Comparison of ENCODE assay signal across 29 mouse cellular contexts in the genomic region with DNA sequence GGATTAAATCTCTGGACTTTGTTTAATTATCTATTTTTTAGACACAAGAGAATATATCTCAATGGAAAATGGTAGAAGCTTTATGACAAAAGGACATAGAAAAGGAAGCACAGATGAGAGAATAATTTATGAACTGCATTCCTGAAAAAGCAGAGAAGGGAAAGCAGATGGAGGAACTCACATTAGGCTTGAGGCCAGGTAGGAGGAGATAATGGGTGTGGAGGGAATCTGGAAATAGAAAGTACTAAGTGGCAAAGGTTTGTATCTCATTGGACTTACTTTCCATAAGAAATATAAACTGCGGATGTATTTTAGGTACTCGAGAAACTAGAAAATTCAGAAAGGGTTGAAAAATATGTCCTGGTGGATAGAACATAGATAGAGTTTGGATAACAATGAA.
DNase-seq lines count a peak whose midpoint lies in the region; ATAC-seq and TF ChIP-seq lines count a peak whose summit lies in the region.
"Had no signal": no experiment of that assay in that cellular context is flagged by ENCODE, and none has a peak within 500 bp of the region (broad histone marks: within the 10 kb centered on the region; RNA-seq: fewer than 3 reads in every experiment).

No protein-coding gene starts in this region.

- no peaks in the 10 kb centered on the region for H3K9me3 ChIP-seq in forebrain, embryonic 16.5 days (ENCODE audit: control insufficient read depth, low read length)
- H3K9me3 ChIP-seq: embryonic facial prominence, embryonic 10.5 days; embryonic facial prominence, embryonic 13.5 days; forebrain, embryonic 13.5 days; heart, embryonic 10.5 days; heart, embryonic 13.5 days had no signal

- no peaks in the 10 kb centered on the region for H3K27me3 ChIP-seq in forebrain, embryonic 16.5 days (replicated peaks; ENCODE audit: control insufficient read depth, insufficient read depth, low read length)
- H3K27me3 ChIP-seq: embryonic facial prominence, embryonic 13.5 days; forebrain, embryonic 13.5 days; heart, embryonic 13.5 days had no signal

- WGBS in forebrain, embryonic 16.5 days = 98% methylated on average over 2 of the region's 2 CpGs

- DNase-seq in cerebellum, adult 8-10 months = peak; percentile 32
- no peak for DNase-seq in cerebellum, adult 11 months
- DNase-seq in brain, adult 2 months (ENCODE audit: low read depth, low spot score) = peak; percentile 88
- peak; percentile 5 for DNase-seq in brain, embryonic 14.5 days (ENCODE audit: low read depth)
- DNase-seq in cerebellum, postnatal 10 days = peak; percentile 22 to 31
- DNase-seq in embryo, embryonic 10 days (ENCODE audit: low spot score) = no peak
- DNase-seq in ovary, postnatal 36 days (ENCODE audit: low spot score) = no peak
- DNase-seq: adrenal gland, adult 2 months; adrenal gland, postnatal 14 days; embryo, embryonic 11 days; forebrain, postnatal 0 days; gastrocnemius, postnatal 10 days; gastrocnemius, postnatal 36 days; heart, adult 2 months; heart, postnatal 14 days; heart, postnatal 4 days; kidney, adult 18-20 months had no signal

- no peak for TF ChIP-seq CTCF in brain, embryonic 14.5 days (IDR thresholded peaks at IDR 0.05; ENCODE audit: borderline replicate concordance, extremely low read depth, insufficient read depth, insufficient read length)

- H3K4me2 ChIP-seq in forebrain, embryonic 16.5 days (ENCODE audit: low read length) = no peak overlapping the region
- H3K4me2 ChIP-seq: embryonic facial prominence, embryonic 13.5 days; forebrain, embryonic 13.5 days; heart, embryonic 13.5 days; hindbrain, embryonic 14.5 days had no signal

- H3K27ac ChIP-seq in forebrain, embryonic 16.5 days (ENCODE audit: low read length) = no peak overlapping the region
- H3K27ac ChIP-seq: embryonic facial prominence, embryonic 10.5 days; embryonic facial prominence, embryonic 13.5 days; forebrain, embryonic 13.5 days; heart, adult 2 months; heart, embryonic 10.5 days; heart, embryonic 13.5 days; hindbrain, embryonic 14.5 days; hindbrain, postnatal 0 days had no signal

- H3K9ac ChIP-seq in forebrain, embryonic 16.5 days (replicated peaks; ENCODE audit: low read depth, low read length) = no peak overlapping the region
- H3K9ac ChIP-seq: embryonic facial prominence, embryonic 13.5 days; forebrain, embryonic 13.5 days; forebrain, postnatal 0 days; heart, embryonic 13.5 days; hindbrain, embryonic 14.5 days had no signal

- no peak for TF ChIP-seq POLR2A in brain, embryonic 14.5 days (IDR thresholded peaks at IDR 0.05; ENCODE audit: borderline replicate concordance, extremely low read depth, insufficient read depth, insufficient read length, poor library complexity, severe bottlenecking)

- ATAC-seq in forebrain, embryonic 16.5 days = no peak
- ATAC-seq: CD4-positive, CD25-positive, alpha-beta regulatory T cell, adult 4 months; forebrain, embryonic 13.5 days; forebrain, postnatal 0 days; hindbrain, postnatal 0 days; inflammation-experienced regulatory T-cells, adult 6 months; intestine, embryonic 16.5 days had no signal

- H3K4me1 ChIP-seq in forebrain, embryonic 16.5 days (replicated peaks; ENCODE audit: control insufficient read depth, insufficient read depth, low read length) = no peaks in the 10 kb centered on the region
- H3K4me1 ChIP-seq: embryonic facial prominence, embryonic 10.5 days; embryonic facial prominence, embryonic 13.5 days; forebrain, embryonic 13.5 days; heart, embryonic 10.5 days; heart, embryonic 13.5 days had no signal

- no peak overlapping the region for H3K4me3 ChIP-seq in forebrain, embryonic 16.5 days (replicated peaks; ENCODE audit: low read length)
- H3K4me3 ChIP-seq: embryonic facial prominence, embryonic 10.5 days; embryonic facial prominence, embryonic 13.5 days; erythroblast, embryonic 14.5 days; forebrain, embryonic 13.5 days; heart, adult 2 months; heart, embryonic 10.5 days; heart, embryonic 13.5 days had no signal

- H3K36me3 ChIP-seq in forebrain, embryonic 16.5 days (ENCODE audit: control insufficient read depth, insufficient read depth) = no peaks in the 10 kb centered on the region
- H3K36me3 ChIP-seq: embryonic facial prominence, embryonic 10.5 days; embryonic facial prominence, embryonic 13.5 days; heart, embryonic 10.5 days; heart, embryonic 13.5 days had no signal

Comparison
In these comparisons a context has a peak if more than half of its experiments do, and no peak if none do; other contexts are left out.
1. DNase-seq: peak in cerebellum, adult 8-10 months (single experiment), brain, adult 2 months (single experiment), brain, embryonic 14.5 days (single experiment) and cerebellum, postnatal 10 days (2 of 2); none in cerebellum, adult 11 months (single experiment), embryo, embryonic 10 days (single experiment) and ovary, postnatal 36 days (single experiment).